Mouse (Mus musculus) liver, adult 2 months (tissue): ENCODE measurements around the gene Hoxd4.

ENCODE experiments used
- CTCF ChIP-seq: fragments of 200-500 bp; IDR thresholded peaks from 2 replicates; pipeline ENCODE4 v1.5.1; 2011; ENCODE audit warnings: low read depth, low read length, control low read depth
- POLR2A ChIP-seq: fragments of 200-500 bp; IDR thresholded peaks from 2 replicates; pipeline ENCODE4 v1.6.1; 2011; ENCODE audit warnings: low read length, control low read depth; ENCODE audit not compliant: insufficient read depth; ENCODE audit errors: extremely low read depth

DNA sequence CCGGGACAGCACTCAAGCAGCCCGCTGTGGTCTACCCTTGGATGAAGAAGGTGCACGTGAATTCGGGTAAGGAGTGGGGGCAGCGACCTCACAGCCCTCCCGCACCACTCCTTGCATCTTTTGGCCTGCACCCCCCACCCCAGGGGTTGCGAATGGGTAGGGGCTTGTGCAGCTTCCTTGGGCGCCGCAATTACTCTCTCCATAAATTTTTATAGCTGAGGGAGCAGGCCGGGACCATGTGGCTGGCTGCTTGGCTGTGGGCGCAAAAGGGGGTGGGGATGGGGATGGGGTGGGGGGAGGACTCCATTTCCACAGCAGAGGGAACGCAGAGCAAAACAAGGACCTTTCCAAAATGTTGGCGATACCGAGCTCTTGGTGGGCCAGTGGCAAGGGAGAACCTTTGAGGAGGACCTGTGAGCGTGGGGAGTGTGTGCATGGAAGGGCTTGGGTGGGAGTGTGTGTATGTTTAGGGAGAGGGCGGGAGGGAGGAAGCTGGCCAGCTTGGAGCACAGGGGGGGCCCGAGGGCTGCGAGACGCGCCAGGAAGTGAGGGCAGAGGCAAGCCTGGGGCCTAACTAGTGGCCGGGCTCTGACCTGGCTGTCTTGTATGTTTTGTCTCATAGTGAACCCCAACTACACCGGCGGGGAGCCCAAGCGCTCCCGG is 16.0 kb downstream of the Hoxd4 start:
- TF ChIP-seq CTCF: no peak
- TF ChIP-seq POLR2A: no peak
